9 mouse cellular contexts compared by ENCODE assay signal in genomic region chr13:6515084-6515910, GRCm38 (mm10). TPM values are rescaled to one million over a fixed set of nuclear protein-coding genes. Genes with fewer than 3 reads are reported as not detected.
DNase-seq lines count a peak whose midpoint lies in the region; ATAC-seq and TF ChIP-seq lines count a peak whose summit lies in the region.
"Had no signal": no experiment of that assay in that cellular context is flagged by ENCODE, and none has a peak within 500 bp of the region (broad histone marks: within the 10 kb centered on the region; RNA-seq: fewer than 3 reads in every experiment).

No protein-coding gene starts in this region.

- no peak overlapping the region for H3K27ac ChIP-seq in heart, postnatal 0 days (ENCODE audit: low read depth)
- no peak overlapping the region for H3K27ac ChIP-seq in lung, postnatal 0 days (ENCODE audit: low read length)
- H3K27ac ChIP-seq: limb, embryonic 13.5 days had no signal

- TF ChIP-seq EP300 in heart, postnatal 0 days (IDR thresholded peaks at IDR 0.05; ENCODE audit: low read depth) = no peak
- no peak for TF ChIP-seq EP300 in lung, postnatal 0 days (IDR thresholded peaks at IDR 0.05)

- no peaks in the 10 kb centered on the region for H3K4me1 ChIP-seq in heart, postnatal 0 days (ENCODE audit: control insufficient read depth, insufficient read depth)
- no peaks in the 10 kb centered on the region for H3K4me1 ChIP-seq in E14TG2a.4 (replicated peaks; ENCODE audit: low read depth, low read length)
- H3K4me1 ChIP-seq in lung, postnatal 0 days (ENCODE audit: insufficient read depth, low read depth, low read length) = no peaks in the 10 kb centered on the region
- H3K4me1 ChIP-seq: limb, embryonic 13.5 days had no signal

- no peak for TF ChIP-seq POLR2A in brain, embryonic 14.5 days (IDR thresholded peaks at IDR 0.05; ENCODE audit: borderline replicate concordance, extremely low read depth, insufficient read depth, insufficient read length, poor library complexity, severe bottlenecking)

- TF ChIP-seq CTCF in heart, postnatal 0 days (IDR thresholded peaks at IDR 0.05; ENCODE audit: low read depth) = peak; percentile 44
- peak; percentile 76 for TF ChIP-seq CTCF in E14TG2a.4 (conservative IDR thresholded peaks at IDR 0.05; ENCODE audit: low read length)
- peak; percentile 33; the same call in 1 of the 2 replicates for TF ChIP-seq CTCF in brain, embryonic 14.5 days (IDR thresholded peaks at IDR 0.05; ENCODE audit: borderline replicate concordance, extremely low read depth, insufficient read depth, insufficient read length)
- peak; percentile 74 for TF ChIP-seq CTCF in lung, postnatal 0 days (IDR thresholded peaks at IDR 0.05)

- H3K4me2 ChIP-seq in heart, postnatal 0 days (ENCODE audit: low read depth, low read length) = no peak overlapping the region
- no peak overlapping the region for H3K4me2 ChIP-seq in lung, postnatal 0 days (replicated peaks; ENCODE audit: low read depth, low read length)
- H3K4me2 ChIP-seq: limb, embryonic 13.5 days had no signal

- H3K27me3 ChIP-seq in heart, postnatal 0 days (ENCODE audit: control insufficient read depth, insufficient read depth, low read length) = no peaks in the 10 kb centered on the region
- no peaks in the 10 kb centered on the region for H3K27me3 ChIP-seq in E14TG2a.4 (ENCODE audit: insufficient read depth, low read length)
- H3K27me3 ChIP-seq in lung, postnatal 0 days (replicated peaks; ENCODE audit: insufficient read depth, low read length) = no peaks in the 10 kb centered on the region
- H3K27me3 ChIP-seq: limb, embryonic 13.5 days had no signal

- 52% methylated on average over 8 of the region's 8 CpGs for WGBS in heart, postnatal 0 days
- 50% methylated on average over 8 of the region's 8 CpGs for WGBS in lung, postnatal 0 days

- H3K4me3 ChIP-seq in heart, postnatal 0 days (ENCODE audit: low read depth, low read length) = no peak overlapping the region
- H3K4me3 ChIP-seq in E14TG2a.4 (replicated peaks; ENCODE audit: low read length) = no peak overlapping the region
- H3K4me3 ChIP-seq in lung, postnatal 0 days (ENCODE audit: low read depth, low read length) = no peak overlapping the region
- H3K4me3 ChIP-seq: limb, embryonic 13.5 days had no signal

- no peaks in the 10 kb centered on the region for H3K36me3 ChIP-seq in heart, postnatal 0 days (replicated peaks; ENCODE audit: control insufficient read depth, insufficient read depth, low read length)
- H3K36me3 ChIP-seq in E14TG2a.4 (ENCODE audit: insufficient read depth, low read length) = no peaks in the 10 kb centered on the region
- no peaks in the 10 kb centered on the region for H3K36me3 ChIP-seq in lung, postnatal 0 days (ENCODE audit: insufficient read depth, low read length)
- H3K36me3 ChIP-seq: limb, embryonic 13.5 days had no signal

- ATAC-seq in heart, postnatal 0 days (ENCODE audit: insufficient read depth, low read depth) = no peak
- peak; percentile 37 for ATAC-seq in lung, postnatal 0 days

- DNase-seq in heart, postnatal 0 days (ENCODE audit: low spot score) = no peak
- DNase-seq in heart, adult 8-10 months (ENCODE audit: low spot score) = no peak
- DNase-seq in brain, embryonic 14.5 days (ENCODE audit: low read depth) = no peak
- DNase-seq in lung, postnatal 0 days (ENCODE audit: low spot score) = peak; percentile 45
- no peak for DNase-seq in frontal cortex, postnatal 36 days (ENCODE audit: low spot score in 2 of 2)
- no peak for DNase-seq in left cerebral cortex, adult 18-20 months (ENCODE audit: low spot score in 2 of 2)
- no peak for DNase-seq in layer of hippocampus, adult 11-12 months (ENCODE audit: low spot score)

- no peaks in the 10 kb centered on the region for H3K9me3 ChIP-seq in heart, postnatal 0 days (replicated peaks; ENCODE audit: control insufficient read depth, low read length)
- H3K9me3 ChIP-seq in E14TG2a.4 (ENCODE audit: low read length) = no peaks in the 10 kb centered on the region
- no peaks in the 10 kb centered on the region for H3K9me3 ChIP-seq in lung, postnatal 0 days (ENCODE audit: low read length)
- H3K9me3 ChIP-seq: limb, embryonic 13.5 days had no signal

- H3K9ac ChIP-seq in heart, postnatal 0 days (replicated peaks; ENCODE audit: low read depth, low read length) = no peak overlapping the region
- no peak overlapping the region for H3K9ac ChIP-seq in lung, postnatal 0 days (replicated peaks; ENCODE audit: low read depth)
- H3K9ac ChIP-seq: limb, embryonic 13.5 days had no signal

RNA-seq across cellular contexts. Expression of gene Pitrm1, which starts 32.7 kb away (rescaled TPM):
- total RNA-seq in heart, postnatal 0 days (2014; rRNA removed; ENCODE audit: low replicate concordance) = 45.7 and 66.9 TPM in 2 replicates
- 37.2 and 38.4 TPM in 2 replicates for polyA plus RNA-seq in heart, postnatal 0 days (2015; fragmentation: Nextera tagmentation; extraction: Ambion mirVana)
- total RNA-seq in heart, adult 8-10 months (2022) = 10 to 100 TPM; 49.4 to 60.1 (median 58.5) TPM
- polyA plus RNA-seq in brain, embryonic 14.5 days (2012; rRNA removed) = 60.1 and 70.0 TPM in 2 replicates
- 22.2 TPM in 2 replicates for polyA plus RNA-seq in lung, postnatal 0 days (2015; fragmentation: Nextera tagmentation; extraction: Ambion mirVana)
- total RNA-seq in left cerebral cortex, adult 18-20 months (2021) = 10 to 100 TPM; 55.5 to 58.2 TPM
